Mouse (Mus musculus) liver, embryonic 12.5 days (tissue): ENCODE measurements around the gene Eif3j1. TPM values are rescaled to one million over a fixed set of nuclear protein-coding genes. Genes with fewer than 3 reads are reported as not detected.
"Not testable (repeated sequence)": the region's sequence is repeated elsewhere in the genome, so short reads cannot be mapped to it uniquely, and the experiment has no call there.

Source experiments
- ATAC-seq: fragments of 200-750 bp; cut with Nextera tagmentation; 2 replicates; pipeline ENCODE4 v1.8.0; 2017; ENCODE audit warnings: moderate number of reproducible peaks, mild to moderate bottlenecking, moderate library complexity
- H3K27ac ChIP-seq: fragments of 300-500 bp; sonication (generic); 2 replicates; pipeline ENCODE4 v1.5.1; 2016; ENCODE audit warnings: mild to moderate bottlenecking
- H3K27me3 ChIP-seq: fragments of 300-500 bp; sonication (generic); replicated peaks from 2 replicates; pipeline ENCODE4 v1.6.1; 2016; ENCODE audit warnings: mild to moderate bottlenecking, moderate library complexity
- H3K36me3 ChIP-seq: fragments of 300-500 bp; sonication (generic); 2 replicates; pipeline ENCODE4 v1.6.1; 2016; ENCODE audit warnings: mild to moderate bottlenecking, moderate library complexity
- H3K4me1 ChIP-seq: fragments of 300-500 bp; sonication (generic); 2 replicates; pipeline ENCODE4 v1.6.1; 2016
- H3K4me2 ChIP-seq: fragments of 300-500 bp; sonication (generic); 2 replicates; pipeline ENCODE4 v1.6.1; 2016; ENCODE audit warnings: mild to moderate bottlenecking, moderate library complexity
- H3K4me3 ChIP-seq: fragments of 300-500 bp; sonication (generic); 2 replicates; pipeline ENCODE4 v1.5.1; 2016; ENCODE audit warnings: mild to moderate bottlenecking, moderate library complexity
- H3K9ac ChIP-seq: fragments of 300-500 bp; sonication (generic); 2 replicates; pipeline ENCODE4 v1.6.1; 2016; ENCODE audit warnings: mild to moderate bottlenecking, moderate library complexity
- H3K9me3 ChIP-seq: fragments of 300-500 bp; sonication (generic); replicated peaks from 2 replicates; pipeline ENCODE4 v1.6.1; 2016; ENCODE audit warnings: mild to moderate bottlenecking, moderate library complexity
- WGBS: fragments of 180-500 bp; shearing (Covaris S2); methylation state at CpG from one replicate; pipeline ENCODE4 v1.1.7; 2016; ENCODE audit not compliant: insufficient replicate concordance; 5-methylcytosine and 5-hydroxymethylcytosine counted together
- polyA plus RNA-seq: library from polyadenylated mRNA; unstranded; fragments of >200 nt; fragmentation: Nextera tagmentation; extraction: Ambion mirVana; gene quantifications from 2 replicates; pipeline ENCODE4 v1.2.1, GENCODE M21; 2016

The Eif3j1 gene
- polyA plus RNA-seq, result 16.4 and 17.0 TPM in 2 replicates

DNA sequence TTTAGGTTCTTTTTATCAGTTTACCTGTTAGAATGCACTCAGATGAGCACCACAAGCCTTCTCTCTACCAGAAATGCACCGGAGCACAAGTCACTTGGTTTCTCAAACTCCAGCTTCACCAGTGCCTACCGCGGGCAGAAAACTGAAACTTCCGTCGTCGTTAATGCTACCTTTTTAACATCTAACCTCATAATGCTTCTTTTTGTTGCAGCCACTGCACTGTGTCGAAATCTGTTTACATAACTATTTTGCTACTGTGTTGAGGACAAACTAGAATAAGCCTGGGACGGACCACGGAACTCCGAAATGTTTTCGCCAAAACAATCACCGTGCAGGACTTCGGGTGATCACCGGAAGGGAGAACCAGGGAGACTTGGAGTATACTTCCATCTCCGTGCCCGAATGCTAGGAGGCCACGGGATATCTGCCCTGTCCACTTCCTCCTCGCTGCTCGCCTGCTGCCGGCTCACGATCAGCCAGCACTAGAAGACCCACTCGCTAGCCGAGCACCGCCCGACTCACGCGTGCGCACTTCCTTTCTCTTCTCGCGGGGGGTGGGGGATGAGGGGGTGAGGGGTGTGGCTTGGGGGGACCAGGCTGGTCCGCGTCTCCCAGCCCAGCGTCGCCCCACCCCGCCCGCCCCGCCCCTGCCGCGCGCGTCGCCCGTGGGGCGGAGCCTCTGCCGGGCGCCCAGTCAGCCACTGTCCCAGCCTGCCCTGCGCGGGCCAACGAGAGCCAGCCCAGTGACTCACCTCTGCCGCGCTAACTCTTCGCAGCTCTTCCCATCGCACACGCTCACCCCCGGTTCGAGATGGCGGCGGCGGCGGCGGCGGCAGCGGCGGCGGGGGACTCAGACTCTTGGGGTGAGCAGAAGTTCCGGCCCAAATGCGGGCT, at the start of gene Eif3j1:
TSS of gene Eif3j1 (plus strand) at position 685 of the 894 bp plus-strand sequence.
- Histone ChIP-seq H3K4me3 (peak within 1 kb of the TSS; percentile 88), H3K4me2 (peak within 1 kb of the TSS; percentile 74), H3K4me1 (peaks cover 43% of the 10 kb centered on the region), H3K27ac (peak within 1 kb of the TSS; percentile 98), H3K27me3 (no peaks in the 10 kb centered on the region), H3K9ac (peak within 1 kb of the TSS; percentile 97), H3K36me3 (peaks cover 26% of the 10 kb centered on the region), H3K9me3 (no peaks in the 10 kb centered on the region)
- ATAC-seq, result peak; percentile 98
- WGBS, result under 1% methylated on average over 51 of the region's 67 CpGs

DNA sequence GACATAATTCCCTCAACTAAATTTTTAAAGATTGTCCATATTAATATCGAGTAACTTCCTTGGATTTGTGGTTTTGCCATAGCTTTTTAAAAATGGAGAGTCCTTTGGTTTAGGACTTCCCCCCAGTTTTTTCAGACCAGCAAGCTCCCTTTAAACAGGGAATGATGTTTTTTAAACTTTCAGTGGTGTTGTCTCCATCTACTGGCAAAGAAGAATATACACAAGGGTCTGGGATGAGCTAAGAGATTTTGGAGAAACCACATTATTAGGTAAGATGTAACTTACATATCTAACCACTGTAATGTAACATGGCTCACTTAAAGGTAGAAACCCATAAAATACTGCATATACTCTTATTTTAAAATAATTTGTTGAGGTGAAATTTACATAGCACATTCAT, 32.6 kb upstream of the Eif3j1 start:
- peaks cover 58% of the 10 kb centered on the region for H3K36me3 ChIP-seq
- no peaks in the 10 kb centered on the region for H3K27me3 ChIP-seq
- H3K9ac ChIP-seq, result no peak overlapping the region
- H3K9me3 ChIP-seq, result no peaks in the 10 kb centered on the region
- no peaks in the 10 kb centered on the region for H3K4me1 ChIP-seq
- H3K27ac ChIP-seq, result no peak overlapping the region
- 76% methylated on average over 1 of the region's 1 CpGs for WGBS
- no peak overlapping the region for H3K4me3 ChIP-seq
- no peak overlapping the region for H3K4me2 ChIP-seq
- ATAC-seq, result no peak

DNA sequence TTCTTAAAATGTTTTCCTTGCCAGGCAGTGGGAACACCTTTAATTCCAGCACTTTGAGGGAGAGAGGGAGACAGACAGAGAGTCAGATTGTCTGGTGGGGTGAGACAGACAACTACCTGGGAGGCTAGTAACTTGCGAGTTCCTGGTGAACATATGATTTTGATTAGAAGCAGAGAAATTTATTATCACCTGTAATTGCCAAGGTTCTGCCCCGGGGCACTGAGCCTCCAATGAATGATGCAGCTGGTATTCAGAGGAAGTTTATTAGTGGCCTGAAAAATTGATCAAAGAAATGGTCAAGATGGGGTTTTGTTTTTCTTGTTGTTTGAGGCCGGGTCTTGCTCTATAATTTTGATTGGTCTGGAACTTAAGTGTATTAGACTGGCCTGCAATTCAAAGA, 19.5 kb upstream of the Eif3j1 start:
- Histone ChIP-seq H3K27me3 (no peaks in the 10 kb centered on the region), H3K9me3 (no peaks in the 10 kb centered on the region), H3K4me1 (no peaks in the 10 kb centered on the region), H3K4me3 (no peak overlapping the region), H3K4me2 (no peak overlapping the region), H3K36me3 (peaks cover 64% of the 10 kb centered on the region), H3K27ac (no peak overlapping the region), H3K9ac (no peak overlapping the region)
- no peak for ATAC-seq
- WGBS, result 86% methylated on average over 3 of the region's 3 CpGs

- H3K4me2 ChIP-seq, result no peak overlapping the region
- H3K27me3 ChIP-seq, result no peaks in the 10 kb centered on the region
- H3K9me3 ChIP-seq, result no peaks in the 10 kb centered on the region
- no peak for ATAC-seq
- H3K4me1 ChIP-seq, result no peaks in the 10 kb centered on the region
- no peak overlapping the region for H3K27ac ChIP-seq
- no peak overlapping the region for H3K4me3 ChIP-seq
- no peak overlapping the region for H3K9ac ChIP-seq
- 75% methylated on average over 7 of the region's 7 CpGs for WGBS
- H3K36me3 ChIP-seq, result peaks cover 55% of the 10 kb centered on the region
Observed at GRCm38 (mm10) chr2:122011441-122011840, 16.9 kb upstream of the Eif3j1 start.

- WGBS, result 56% methylated on average over 1 of the region's 1 CpGs
- Histone ChIP-seq H3K27ac (no peak overlapping the region), H3K9ac (no peak overlapping the region), H3K36me3 (peaks cover 14% of the 10 kb centered on the region), H3K9me3 (no peaks in the 10 kb centered on the region), H3K27me3 (no peaks in the 10 kb centered on the region), H3K4me1 (no peaks in the 10 kb centered on the region), H3K4me2 (no peak overlapping the region), H3K4me3 (no peak overlapping the region)
- no peak for ATAC-seq
Observed at GRCm38 (mm10) chr2:122018705-122019104, 9.6 kb upstream of the Eif3j1 start.

DNA sequence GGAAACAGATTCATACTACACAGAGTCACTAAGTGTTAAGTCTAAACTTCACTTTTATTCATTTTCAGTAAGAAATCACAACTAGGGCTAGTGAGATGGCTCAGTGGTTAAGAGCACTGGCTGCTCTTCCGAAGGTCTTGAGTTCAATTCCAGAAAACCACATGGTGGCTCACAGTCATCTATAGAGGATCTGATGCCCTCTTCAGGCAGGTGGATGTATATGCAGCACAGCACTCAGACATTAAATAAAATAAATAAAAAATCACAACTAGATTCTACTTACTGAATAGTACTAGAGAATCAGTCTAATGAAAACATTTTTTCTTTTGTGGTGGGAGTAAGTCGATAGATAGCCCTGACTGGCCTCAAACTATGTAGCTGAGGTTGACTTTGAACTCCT, 6.1 kb upstream of the Eif3j1 start:
- H3K27ac ChIP-seq, result no peak overlapping the region
- H3K36me3 ChIP-seq, result no peaks in the 10 kb centered on the region
- WGBS, result 50% methylated on average over 2 of the region's 2 CpGs
- no peak overlapping the region for H3K4me2 ChIP-seq
- H3K4me3 ChIP-seq, result no peak overlapping the region
- H3K9me3 ChIP-seq, result no peaks in the 10 kb centered on the region
- no peak overlapping the region for H3K9ac ChIP-seq
- no peaks in the 10 kb centered on the region for H3K27me3 ChIP-seq
- peaks cover 14% of the 10 kb centered on the region for H3K4me1 ChIP-seq
- ATAC-seq, result no peak

DNA sequence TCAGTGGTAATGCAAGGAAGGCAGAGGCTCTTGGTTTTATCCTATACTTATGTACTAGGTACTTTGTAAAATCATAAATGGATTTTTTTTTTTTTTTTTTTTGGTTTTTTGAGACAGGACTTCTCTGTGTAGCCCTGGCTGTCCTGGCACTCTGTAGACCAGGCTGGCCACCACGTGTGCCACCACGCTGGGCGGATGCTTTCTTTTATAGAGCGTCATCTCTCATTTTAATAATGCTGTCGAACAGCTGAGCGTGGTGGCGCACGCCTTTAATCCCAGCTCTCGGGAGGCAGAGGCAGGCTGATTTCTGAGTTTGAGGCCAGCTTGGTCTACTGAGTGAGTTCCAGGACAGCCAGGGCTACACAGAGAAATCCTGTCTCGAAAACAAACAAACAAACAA, 1.3 kb upstream of the Eif3j1 start:
- Histone ChIP-seq H3K36me3 (peaks cover 17% of the 10 kb centered on the region; the same call in 1 of the 2 replicates), H3K9ac (peak overlapping the region; percentile 97), H3K4me2 (peak overlapping the region; percentile 74), H3K27ac (peak overlapping the region; percentile 98; the same call in 1 of the 2 replicates), H3K4me1 (peaks cover 35% of the 10 kb centered on the region), H3K4me3 (peak overlapping the region; percentile 88)
- H3K27me3 ChIP-seq, H3K9me3 ChIP-seq, ATAC-seq: not testable (repeated sequence)
- WGBS, result 85% methylated on average over 10 of the region's 10 CpGs

DNA sequence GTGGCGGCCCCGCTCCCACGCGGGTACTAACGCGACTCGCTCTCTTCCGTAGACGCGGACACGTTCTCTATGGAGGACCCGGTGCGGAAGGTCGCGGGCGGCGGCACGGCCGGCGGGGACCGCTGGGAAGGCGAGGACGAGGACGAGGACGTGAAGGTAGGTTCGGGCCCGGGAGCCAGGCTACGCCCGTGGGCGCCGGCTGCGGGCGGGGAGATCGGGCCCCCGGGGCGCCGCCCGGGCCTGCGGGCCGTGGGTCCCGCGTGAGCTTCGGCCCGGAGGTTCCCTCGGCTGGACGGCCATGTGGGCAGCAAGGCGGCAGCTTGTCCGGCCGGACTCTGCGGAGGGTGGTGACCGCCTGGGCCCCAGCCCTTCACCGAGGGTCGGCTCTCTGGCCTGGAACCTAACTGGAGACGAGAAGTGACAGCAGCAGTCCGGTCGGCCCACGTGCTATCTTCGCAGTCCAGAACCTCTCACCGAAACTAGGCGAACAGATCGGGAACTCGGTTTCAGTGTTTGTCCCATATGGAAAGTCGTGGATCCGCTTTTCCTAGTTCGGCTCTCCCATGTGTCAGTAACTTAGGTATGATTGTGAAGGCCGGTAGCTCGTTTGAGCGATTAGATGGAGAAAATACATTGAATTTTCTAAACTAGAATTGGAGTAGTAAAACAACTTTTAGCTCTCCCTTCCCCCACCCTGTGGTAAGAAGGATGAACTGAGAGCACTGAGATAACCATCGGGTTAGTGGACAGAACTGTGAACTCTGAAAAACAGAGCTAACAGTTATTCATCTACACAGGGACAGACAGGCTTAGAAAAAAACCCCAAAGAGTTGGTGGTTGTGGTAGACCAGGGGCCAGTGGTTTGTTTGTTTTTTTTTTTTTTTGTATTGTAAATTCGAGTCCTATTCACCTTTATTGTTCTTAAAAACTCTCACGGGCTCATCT, 682 bp downstream of the Eif3j1 start:
- under 1% methylated on average over 69 of the region's 71 CpGs for WGBS
- Histone ChIP-seq H3K9me3 (no peaks in the 10 kb centered on the region), H3K27me3 (no peaks in the 10 kb centered on the region), H3K4me3 (peak overlapping the region; percentile 88), H3K27ac (peak overlapping the region; percentile 98), H3K4me2 (peak overlapping the region; percentile 74), H3K9ac (peak overlapping the region; percentile 97), H3K4me1 (peaks cover 53% of the 10 kb centered on the region), H3K36me3 (peaks cover 34% of the 10 kb centered on the region)
- ATAC-seq, result peak; percentile 57

GRCm38 (mm10) chr2:122031970-122032369, 3.6 kb downstream of the Eif3j1 start:
- no peak for ATAC-seq
- Histone ChIP-seq H3K4me3 (no peak overlapping the region), H3K9me3 (no peaks in the 10 kb centered on the region), H3K36me3 (peaks cover 60% of the 10 kb centered on the region), H3K4me2 (no peak overlapping the region), H3K4me1 (peaks cover 70% of the 10 kb centered on the region), H3K9ac (no peak overlapping the region), H3K27ac (no peak overlapping the region), H3K27me3 (no peaks in the 10 kb centered on the region)
- 64% methylated on average over 6 of the region's 6 CpGs for WGBS

- peak; percentile 82 for ATAC-seq
- Histone ChIP-seq H3K9ac (peak overlapping the region; percentile 17; the same call in 1 of the 2 replicates), H3K27ac (peak overlapping the region; percentile 66), H3K4me3 (peak overlapping the region; percentile 17; the same call in 1 of the 2 replicates), H3K4me1 (peaks cover 59% of the 10 kb centered on the region), H3K4me2 (peak overlapping the region; percentile 49), H3K27me3 (no peaks in the 10 kb centered on the region), H3K9me3 (no peaks in the 10 kb centered on the region), H3K36me3 (peaks cover 86% of the 10 kb centered on the region)
- WGBS, result 29% methylated on average over 3 of the region's 3 CpGs
Observed at GRCm38 (mm10) chr2:122036064-122036463, 7.7 kb downstream of the Eif3j1 start.

DNA sequence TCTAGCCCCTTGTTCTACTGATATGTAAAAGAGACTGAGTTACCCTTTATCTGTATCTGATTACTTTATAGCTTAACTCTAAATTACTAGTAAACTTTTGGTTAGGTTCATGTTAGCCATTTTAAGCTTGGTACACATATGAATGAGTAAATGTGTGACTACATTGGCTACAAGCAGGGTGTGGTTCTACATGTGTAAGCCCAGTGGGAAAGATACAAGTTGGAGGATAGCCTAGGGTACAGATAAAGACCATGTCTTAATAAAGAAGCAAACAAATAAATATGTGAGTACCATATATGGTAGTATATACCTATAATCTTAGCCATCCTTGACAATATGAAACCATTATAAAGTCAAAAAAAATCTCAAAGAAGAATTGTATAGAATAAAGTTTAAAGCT, 15.6 kb downstream of the Eif3j1 start:
- peaks cover 4% of the 10 kb centered on the region for H3K4me1 ChIP-seq
- H3K4me2 ChIP-seq, result no peak overlapping the region
- no peak overlapping the region for H3K27ac ChIP-seq
- no peak overlapping the region for H3K4me3 ChIP-seq
- no peak overlapping the region for H3K9ac ChIP-seq
- no peaks in the 10 kb centered on the region for H3K27me3 ChIP-seq
- no peaks in the 10 kb centered on the region for H3K9me3 ChIP-seq
- ATAC-seq, result peak; percentile 65
- H3K36me3 ChIP-seq, result peaks cover 88% of the 10 kb centered on the region
